Mouse (Mus musculus): ENCODE data around the gene Cmbl.

The Cmbl gene

DNA sequence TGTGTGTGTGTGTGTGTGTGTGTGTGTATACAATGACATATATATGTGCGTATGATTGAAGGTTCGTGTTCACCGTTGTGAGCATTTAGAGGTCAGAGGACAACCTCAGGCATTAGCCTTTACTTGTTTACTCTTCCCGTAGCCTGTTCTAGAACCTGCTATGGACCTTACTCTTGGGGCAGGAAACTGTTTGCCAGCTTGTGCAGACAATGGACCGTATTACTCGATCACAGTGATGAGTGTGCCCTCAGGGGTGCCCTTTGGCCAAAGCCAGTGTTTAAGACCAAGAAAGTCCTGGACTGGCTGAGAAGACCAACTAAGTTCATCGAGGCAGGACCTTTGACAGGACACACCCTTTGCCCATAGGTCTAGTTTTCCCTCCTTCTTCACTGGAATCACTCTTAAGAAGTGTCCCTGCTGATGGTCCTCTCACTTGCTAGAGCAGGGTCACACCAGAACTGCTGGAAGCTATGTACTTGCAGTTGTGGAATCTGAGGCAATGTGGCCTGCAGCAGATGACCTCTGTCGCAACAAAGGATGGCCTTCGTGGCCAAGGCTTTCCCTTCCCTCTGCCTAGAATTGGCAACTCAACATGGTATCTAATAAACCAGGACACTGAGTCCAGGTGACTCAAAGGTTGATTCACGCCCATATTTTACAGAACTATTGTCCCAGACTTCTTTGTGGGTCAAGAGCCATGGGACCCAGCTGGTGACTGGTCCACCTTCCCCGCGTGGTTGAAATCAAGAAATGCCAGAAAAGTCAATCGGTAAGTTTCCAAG, 18.3 kb downstream of the Cmbl start:
- no peak for DNase-seq (ENCODE audit: low spot score in 2 of 2)

DNA sequence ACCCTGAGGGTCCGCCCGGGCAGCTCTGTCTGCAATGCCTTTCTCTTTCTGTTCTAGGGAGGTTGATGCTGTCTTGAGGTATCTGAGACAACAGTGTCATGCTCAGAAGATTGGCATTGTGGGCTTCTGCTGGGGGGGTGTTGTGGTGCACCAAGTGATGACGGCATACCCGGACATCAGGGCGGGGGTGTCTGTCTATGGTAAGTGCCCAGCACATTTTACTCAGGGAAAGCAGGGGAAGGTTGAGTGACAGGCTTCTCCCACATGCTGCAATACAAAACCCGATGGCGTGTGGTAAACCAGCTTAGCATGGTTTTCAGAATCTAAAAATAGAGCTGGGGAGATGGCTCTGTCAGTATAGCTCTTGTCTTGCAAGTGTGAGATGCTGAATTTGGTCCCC, 20.0 kb downstream of the Cmbl start:
- DNase-seq (ENCODE audit: low spot score in 2 of 2), result no peak

DNA sequence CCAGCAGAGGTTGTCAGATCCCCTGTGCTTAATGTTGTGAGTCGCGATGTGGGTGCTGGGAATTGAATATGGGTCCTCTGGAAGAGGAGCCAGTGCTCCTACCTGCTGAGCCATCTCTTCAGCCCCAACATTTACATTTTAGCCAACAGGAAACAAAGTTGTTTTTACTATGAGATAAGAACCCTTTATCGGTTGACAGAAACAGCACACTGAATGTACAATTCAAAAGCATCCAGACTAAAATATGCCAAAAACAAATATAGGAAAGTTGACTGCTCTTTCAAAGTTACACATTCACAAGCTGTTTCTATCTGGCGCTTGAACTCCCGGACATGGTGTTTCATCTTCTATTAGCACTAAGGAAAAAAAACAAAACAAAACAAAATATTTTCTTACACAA, 20.9 kb downstream of the Cmbl start:
- DNase-seq (ENCODE audit: low spot score in 2 of 2), result no peak

DNA sequence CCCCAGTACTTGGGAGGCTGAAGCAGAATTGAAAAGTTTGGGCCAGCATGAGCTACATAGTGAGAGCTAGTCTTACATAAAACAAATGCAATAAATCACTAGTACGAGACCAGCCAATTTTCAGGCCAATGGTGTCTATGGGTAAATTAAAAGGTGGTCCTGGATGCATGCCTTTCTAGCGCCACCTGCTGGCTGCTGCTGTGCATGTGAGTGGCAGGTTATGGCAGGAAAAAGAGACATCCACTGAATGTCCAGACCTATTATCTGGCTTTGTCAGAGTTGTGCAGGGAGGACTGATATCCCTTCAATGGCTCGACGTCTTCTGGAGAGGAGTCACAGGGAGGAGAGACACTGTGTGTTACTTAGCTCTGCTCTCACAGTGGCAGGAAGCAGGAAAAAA, 21.3 kb downstream of the Cmbl start:
- DNase-seq (ENCODE audit: low spot score in 2 of 2), result peak; percentile 65 to 81

DNA sequence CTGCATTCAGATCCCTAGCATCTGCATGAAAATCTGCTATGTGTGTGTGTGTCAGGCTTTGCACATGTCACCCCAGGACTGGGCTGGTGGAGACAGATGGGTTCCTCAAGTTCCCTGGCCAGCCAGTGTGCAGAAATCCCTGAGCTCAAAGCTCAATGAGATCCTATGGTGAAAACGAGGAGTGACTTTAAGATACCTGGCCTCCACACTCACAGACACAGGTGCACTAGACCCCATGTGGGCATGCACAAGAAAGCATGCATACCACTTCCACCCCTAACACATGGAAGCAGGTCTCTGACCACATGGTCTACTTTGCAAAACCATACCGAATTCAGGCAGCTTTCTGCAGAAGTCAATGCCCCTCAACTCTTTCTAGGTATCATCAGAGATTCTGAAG, 22.6 kb downstream of the Cmbl start:
- DNase-seq (ENCODE audit: low spot score in 2 of 2), result no peak

DNA sequence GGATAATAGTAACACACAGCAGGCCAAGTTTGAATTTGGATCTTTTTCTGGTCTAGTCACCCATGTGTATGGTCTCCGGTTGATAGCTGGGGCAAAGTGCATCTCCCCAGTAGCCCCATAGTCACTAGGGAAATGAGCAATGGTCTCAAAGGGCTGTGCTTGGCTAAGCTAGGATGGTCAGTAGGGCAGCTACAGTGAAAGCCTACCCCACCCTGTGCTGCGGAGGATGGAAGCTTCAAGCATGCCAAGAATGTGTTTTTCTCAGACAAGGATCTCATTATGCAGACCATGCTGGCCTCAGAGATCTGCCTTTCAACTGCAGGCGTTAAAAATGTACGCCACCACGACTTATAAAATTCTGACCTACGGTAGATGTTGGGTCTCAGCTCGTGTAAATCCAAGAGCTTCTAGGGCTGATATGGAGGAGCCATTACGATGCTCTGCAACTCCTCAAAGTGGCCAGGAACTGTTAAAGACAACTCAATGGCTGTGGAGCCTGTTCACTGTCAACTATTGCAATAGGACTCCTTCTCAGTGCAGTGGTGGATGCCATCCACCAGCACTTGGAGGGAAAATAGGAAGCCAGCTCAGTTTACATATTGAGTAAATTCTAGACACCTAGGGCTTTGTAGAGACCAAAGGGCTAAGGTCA, 23.9 kb downstream of the Cmbl start:
- DNase-seq (ENCODE audit: low spot score in 2 of 2), result no peak

DNA sequence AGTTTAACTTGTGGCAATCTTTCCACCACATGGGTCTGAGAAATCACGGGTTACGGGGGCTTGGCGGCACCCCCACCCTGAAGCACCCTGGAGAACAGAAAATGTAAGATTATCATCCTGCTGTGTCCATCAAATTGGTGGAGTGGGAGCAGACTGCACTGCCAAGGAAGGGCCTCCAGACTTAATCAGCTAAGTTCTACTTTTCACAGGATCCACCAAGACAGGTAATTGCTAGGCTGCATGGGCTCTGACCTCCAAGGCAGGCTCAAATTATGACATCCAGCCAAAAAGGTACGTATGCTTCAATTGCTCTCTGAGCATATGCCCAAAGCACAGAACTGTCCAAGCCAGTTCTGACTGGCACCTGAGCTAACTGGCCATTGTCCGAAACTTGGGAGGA, 25.0 kb downstream of the Cmbl start:
- DNase-seq (ENCODE audit: low spot score in 2 of 2), result no peak

DNA sequence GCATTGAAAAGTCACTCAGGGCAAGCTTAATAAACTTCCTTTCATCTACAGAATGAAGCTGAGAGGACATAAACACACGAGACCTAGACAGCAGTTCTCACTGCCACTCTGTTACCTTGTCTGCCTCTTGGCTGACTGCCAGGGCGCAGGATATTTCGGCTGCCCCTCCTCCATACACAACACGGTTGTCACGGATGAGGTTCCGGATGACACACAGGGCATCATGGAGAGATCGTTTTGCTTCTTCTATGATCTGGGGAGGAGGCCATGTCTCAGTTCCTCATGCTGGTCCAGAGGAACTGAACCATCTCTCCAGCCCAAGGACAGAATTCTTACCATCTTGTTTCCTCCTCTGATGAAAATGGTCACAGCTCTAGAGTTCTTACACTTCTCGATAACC, 27.3 kb downstream of the Cmbl start:
- DNase-seq (ENCODE audit: low spot score in 2 of 2), result no peak

DNA sequence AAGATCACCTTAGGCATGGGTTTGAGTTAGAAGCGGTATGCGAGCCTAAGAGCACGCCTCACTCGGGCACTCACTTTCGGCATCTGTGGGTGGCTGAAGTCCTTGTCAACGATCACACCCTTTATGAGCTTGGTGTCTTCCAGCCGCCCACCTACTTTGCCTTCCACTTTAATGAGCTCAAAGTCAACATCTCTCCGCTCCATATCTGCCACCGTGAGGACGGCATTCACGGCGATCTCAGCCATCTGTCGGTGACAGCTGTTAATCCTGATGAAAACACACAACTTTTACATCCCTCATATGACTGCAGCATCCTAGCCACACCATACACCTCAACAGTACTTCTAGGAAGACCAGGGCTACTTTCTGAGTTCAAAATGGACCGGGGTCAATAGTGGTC, 29.1 kb downstream of the Cmbl start:
- DNase-seq (ENCODE audit: low spot score in 2 of 2), result no peak

DNA sequence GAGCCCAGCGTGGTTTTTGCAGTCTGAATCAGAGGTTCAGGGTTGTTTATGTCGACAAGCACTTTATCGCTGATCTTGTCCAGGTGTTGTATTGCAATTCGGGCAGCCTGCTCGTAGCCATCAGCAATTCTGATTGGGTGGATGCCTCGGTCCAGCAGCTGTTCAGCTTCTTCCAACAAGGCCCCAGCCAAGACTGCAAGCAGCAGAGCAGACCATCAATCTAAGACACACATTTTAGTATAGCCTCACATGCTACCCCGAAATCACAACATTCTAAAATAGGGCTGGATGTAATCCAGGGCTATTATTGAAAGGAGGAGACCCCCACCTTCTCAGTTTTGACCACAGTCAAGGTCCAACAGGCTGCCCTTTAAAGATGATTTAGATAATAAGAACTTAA, 30.5 kb downstream of the Cmbl start:
- DNase-seq (ENCODE audit: low spot score in 2 of 2), result no peak

DNA sequence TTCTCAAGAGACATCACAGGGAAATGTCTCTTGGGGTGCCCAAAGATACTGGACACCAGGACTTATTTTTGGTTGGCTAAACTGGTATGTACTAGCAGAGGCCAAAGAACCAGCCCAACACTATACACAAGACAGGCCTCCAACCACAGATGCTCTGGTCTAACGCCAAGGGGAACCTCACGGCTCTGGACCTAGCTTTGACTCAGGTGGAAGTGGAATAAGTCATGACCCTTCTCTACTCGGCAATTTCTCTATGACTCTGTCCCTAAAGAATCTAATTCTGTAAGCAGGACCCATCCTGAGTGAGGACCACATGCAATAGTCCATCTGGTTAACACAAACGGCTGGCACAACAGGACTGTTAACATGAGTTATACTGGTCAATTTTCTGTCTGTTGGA, 34.6 kb downstream of the Cmbl start:
- no peak for DNase-seq (ENCODE audit: low spot score in 2 of 2)

DNA sequence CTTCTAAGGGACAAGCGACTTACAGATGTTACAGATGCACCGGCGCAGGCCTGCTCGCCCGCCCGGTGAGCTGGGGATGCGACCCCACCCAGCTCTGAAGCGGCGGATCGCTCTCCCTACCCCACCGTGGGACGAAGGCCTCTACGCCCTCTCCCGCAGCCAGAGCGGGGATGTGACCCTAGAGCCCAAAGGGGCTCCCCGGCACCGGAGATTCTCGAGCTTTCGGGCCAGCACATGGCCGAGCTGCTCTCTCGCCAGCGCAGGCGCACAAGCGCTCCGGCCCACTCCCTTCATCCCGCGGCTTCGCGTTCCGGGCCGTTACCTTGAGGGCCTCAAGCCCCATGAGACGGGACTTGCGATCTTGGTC, 36.1 kb downstream of the Cmbl start:
- DNase-seq (ENCODE audit: low spot score in 2 of 2), result no peak

DNA sequence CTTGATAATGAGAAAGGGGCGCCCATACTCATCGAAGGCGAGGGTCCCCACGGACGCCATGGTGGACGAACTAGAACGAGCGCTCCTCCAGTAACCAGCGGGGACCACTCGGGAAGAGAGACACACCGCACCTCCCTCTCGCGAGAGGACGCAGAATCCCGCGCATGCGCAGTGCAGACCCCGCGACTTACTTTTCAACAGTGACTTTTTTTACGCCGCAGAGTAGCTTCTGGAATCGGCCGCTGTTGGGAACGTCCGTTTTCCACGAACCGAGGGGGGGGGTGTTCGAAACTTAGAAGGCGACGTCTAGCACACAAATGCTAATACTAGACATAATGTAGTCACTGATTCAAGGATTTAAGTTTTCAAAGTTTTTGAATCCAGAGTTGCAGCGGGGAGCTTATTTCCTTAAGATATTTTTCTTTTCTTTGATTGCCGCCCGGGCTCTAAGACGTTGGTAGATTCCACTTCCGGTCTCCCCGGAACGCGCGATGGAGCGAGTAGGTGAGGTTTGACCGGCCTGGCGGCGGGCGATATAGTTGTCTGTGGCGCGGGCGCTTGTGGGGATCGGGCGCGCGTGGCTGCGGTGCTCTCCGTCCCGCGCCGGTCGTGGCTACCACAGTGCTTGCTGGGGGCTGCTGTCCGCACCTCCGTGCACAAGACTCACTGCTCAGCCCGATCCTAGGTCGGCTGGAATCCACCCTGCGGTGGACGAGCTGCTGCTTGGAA, 36.6 kb downstream of the Cmbl start, which contains the start of the genes Cct5 and Fam173b:
Cct5 (minus strand) TSS at position 159 of the 729 bp plus-strand sequence.
Fam173b (plus strand) TSS at position 207 of the 729 bp plus-strand sequence.
- peak; percentile 97 to 99 for DNase-seq (ENCODE audit: low spot score in 2 of 2)

DNA sequence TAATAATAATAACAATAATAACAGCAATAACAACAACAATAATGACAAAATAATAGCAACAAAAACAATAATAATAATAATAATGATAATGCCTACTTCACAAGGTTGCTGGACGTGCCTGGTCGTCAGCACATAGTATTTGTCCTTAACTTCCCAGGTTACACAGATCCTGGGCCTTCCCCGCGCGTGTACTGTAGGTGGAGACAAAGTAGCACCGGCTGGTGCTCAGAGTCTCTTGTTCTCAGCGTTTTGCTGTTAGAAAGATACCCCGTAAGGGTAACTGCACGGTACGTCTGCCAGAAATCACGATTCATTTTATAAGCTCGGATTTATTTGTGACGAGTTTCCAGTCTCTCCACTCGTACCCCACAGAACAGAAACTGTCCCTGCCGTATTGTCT, 37.2 kb downstream of the Cmbl start:
- DNase-seq (ENCODE audit: low spot score in 2 of 2), result peak; percentile 25 to 30

DNA sequence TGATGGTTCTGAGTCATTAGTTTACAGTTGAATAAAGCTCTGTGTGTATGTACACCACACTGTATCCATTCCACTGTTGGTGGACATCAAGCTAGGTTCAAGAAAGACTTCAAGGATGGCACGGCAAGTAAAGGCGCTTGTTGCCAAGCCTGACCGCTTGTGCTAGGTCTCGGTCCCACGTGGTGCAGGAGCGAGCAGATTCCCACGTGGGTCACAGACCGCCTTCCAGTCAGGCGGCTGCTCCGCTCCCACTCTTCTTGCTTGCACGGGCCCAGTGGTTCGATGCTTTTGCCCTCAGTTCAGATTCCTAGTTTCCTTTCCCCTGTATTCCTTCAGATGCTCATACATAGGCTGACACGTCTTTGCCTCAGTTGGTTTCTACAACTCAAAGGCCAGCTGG, 37.9 kb downstream of the Cmbl start:
- DNase-seq (ENCODE audit: low spot score in 2 of 2), result no peak

DNA sequence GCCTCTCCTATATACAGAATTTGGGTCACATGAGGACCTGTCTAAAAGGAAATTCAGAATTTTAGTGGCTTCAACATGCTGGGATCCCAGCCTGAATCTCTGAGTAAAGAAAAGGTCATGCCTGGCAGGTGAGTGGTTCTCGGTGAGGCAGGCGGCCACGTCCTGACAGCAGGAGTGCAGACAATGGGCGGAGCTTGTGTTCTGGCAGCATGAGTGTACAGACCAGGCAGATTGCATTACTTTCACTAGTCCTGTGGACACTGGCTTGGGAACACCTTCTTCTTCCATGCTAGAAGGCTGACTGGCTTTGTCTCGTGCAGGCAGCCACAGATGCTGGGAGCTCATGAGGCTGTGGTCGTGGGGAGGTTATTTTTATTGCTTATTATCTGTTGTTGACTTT, 41.6 kb downstream of the Cmbl start:
- DNase-seq (ENCODE audit: low spot score in 2 of 2), result no peak

DNA sequence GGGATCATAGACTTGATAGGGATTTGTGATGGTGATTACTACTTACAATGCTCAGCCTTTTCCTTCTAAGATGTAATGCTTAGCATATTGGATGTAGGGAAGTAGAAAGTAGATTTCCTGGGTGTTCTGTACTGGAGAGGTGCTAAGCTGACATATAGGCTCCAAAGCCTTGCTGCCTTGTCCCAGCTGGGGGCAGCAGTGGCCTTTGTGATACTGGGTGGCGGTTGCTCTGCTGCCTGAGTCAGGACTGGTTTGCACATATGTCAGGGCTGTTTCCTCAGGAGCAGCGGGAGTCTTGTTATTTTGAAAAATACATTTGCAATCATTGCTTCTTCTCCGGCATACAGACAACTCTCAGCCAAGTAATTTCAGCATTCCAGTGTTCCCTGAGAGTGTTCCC, 45.8 kb downstream of the Cmbl start:
- no peak for DNase-seq (ENCODE audit: low spot score in 2 of 2)

DNA sequence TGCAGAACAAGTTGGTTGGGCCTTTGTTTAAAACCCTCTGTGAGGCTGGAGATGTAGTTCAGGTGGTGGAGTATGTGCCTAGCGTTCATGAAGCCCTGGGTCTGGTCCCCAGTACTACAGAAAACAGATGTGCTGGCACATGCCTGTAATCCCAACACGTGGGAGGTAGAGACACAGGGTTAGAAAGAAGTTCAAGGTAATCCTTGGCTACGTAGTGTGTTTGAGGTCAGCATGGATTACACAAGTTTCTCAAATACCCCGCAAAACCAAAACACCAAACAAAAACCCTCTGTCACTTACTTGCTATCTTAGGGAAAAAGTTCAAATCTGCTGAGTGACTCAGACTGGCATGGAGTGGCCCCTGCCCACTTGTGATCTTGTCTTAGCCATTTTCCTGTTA, 46.8 kb downstream of the Cmbl start:
- DNase-seq (ENCODE audit: low spot score in 2 of 2), result no peak

DNA sequence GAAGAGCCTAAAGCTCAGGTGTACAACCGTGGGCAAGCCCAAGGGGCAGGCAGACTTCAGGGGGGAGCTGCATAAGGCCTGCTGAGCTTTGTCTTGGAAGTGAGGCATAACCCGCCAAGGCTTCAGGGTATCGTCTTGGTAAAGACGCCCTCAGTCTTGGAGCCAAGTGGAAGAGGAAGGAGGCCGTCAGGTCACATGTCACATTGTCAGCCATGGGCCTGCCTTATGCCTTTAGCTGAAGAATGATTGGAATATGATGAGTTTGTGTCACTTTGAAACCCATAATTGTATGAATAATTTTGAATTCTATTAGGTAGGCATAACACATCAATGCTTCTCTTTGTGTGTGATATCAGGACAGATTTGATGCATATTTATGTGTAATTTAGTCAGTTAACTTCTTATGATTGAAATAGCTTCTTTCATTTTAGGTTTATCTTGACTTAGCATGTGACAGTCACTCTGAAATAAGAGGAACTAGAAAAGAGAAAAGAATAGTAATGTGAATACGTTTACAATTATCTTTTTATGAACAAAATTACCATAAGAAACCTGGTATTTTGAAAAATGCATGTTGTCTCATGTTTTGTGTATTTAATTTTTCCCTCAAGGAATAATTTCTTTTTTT, 48.8 kb downstream of the Cmbl start:
- no peak for DNase-seq (ENCODE audit: low spot score in 2 of 2)

DNA sequence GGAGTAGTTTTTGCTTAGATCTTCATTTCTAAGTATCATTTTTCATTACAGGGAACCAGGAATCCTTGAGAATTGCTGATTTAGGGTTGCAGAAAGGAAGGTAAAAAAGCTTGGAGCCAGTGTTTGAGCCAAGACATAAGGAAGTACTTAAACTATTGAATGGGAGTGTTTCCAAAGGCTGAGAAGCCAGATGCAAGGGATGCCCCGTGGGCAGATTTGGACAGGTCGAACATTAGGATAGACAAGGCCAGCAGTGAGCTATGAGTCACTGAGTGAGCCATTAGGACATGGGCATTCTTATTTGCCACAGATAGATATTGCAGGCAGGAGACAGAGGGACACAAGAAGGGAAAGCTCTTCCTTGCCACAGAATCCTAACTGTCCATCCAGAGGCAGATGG, 49.5 kb downstream of the Cmbl start:
- DNase-seq (ENCODE audit: low spot score in 2 of 2), result no peak

DNA sequence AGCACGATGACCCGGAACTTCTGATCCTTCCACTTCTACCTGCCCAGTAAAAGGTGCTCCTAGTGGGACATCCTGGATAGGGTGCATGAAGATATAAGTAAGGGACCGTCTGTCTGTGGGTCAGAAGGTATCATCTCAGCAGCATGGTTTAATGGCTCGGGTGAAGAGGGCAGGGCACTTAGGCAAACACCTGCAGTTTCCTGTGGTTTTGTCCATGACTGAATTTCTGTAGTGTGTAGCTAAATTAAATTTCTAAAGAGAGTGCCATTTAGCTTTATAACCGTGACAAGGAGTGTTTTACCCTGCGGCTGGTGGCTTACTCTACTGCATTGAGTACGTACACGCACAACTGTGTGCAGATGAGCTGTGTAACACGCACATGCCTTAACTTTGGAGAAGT, 52.1 kb downstream of the Cmbl start:
- DNase-seq (ENCODE audit: low spot score in 2 of 2), result no peak

DNA sequence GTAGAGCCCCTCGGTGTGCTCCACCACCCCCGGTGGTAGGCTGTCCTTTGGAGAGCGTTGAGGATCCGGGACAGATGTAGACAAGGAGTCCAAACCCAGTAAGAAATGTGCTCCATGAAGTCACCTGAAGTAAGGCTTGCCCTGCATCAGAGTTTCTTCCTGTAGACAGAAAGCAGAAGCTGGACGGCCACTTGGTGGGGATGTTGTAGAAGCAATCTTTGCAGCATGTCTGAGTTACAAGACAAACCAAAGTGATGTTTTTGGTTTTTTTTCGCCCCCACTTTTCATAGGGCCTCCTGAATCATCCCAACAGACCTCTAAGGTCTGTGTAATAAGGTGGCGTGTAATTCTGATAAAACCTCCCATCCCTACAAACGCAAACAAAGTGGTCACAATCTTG, 54.3 kb downstream of the Cmbl start:
- no peak for DNase-seq (ENCODE audit: low spot score in 2 of 2)

Measured in heart, adult 9 months (tissue).